Mouse (Mus musculus): ENCODE measurements at regions not wholly inside any gene's neighbourhood (a gene's known extent, or its start where the extent isn't known, plus 50 kb on each side); places are given as distances from the start of the nearest gene placed in this dataset.
"Not testable (repeated sequence)": the region's sequence is repeated elsewhere in the genome, so short reads cannot be mapped to it uniquely, and the experiment has no call there.

- DNase-seq = peak; percentile 9 to 50
Measured at GRCm38 (mm10) chr12:22030717-22031116, 613.3 kb upstream of the Ywhaq start.

- DNase-seq = not testable (repeated sequence)
Measured at GRCm38 (mm10) chr12:22030263-22030662, 612.8 kb upstream of the Ywhaq start.
